Mouse (Mus musculus): ENCODE measurements around the gene Depdc5.
"Not testable (repeated sequence)": the region's sequence is repeated elsewhere in the genome, so short reads cannot be mapped to it uniquely, and the experiment has no call there.

DNA sequence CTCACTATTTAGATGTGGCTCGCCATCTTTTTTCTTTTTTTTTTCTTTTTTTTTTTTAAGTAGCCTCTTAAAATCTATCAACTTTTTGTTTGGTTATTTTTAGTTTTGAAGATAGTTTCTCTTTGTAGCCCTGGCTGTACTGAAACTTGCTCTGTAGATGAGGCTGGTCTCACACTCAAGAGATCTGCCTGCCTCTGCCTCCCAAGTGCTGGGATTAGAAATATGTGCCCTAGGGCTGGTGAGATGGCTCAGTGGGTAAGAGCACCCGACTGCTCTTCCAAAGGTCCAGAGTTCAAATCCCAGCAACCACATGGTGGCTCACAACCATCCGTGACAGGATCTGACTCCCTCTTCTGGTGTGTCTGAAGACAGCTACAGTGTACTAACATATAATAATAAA, 8.2 kb upstream of the Depdc5 start:
- TF ChIP-seq CTCF, POLR2A (IDR thresholded peaks at IDR 0.05; ENCODE audit: extremely low read depth, insufficient read depth, low read length): not testable (repeated sequence)
